Comparison of ENCODE assay signal across 13 mouse cellular contexts in the genomic region with DNA sequence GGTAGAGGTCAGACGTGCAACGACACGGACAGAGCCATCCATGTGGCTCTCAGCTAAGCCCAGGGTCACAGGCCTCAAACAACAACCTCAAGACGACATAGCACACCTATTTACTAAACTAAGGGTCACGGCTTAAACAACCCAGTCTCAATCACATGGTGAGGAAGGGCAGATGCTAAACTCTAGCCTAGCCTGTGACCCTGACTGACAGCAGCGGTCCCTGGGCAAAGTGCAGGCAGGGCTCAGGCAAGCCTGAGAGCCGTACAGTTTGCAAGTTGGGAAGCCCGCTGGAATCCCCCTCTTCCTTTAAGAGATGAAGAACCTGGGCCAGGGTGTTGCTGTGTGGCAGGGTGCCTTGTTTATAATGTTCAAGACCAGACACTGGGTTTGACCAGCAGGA. TPM values are rescaled to one million over a fixed set of nuclear protein-coding genes. Genes with fewer than 3 reads are reported as not detected.
DNase-seq lines count a peak whose midpoint lies in the region; ATAC-seq and TF ChIP-seq lines count a peak whose summit lies in the region.
"Had no signal": no experiment of that assay in that cellular context is flagged by ENCODE, and none has a peak within 500 bp of the region (broad histone marks: within the 10 kb centered on the region; RNA-seq: fewer than 3 reads in every experiment).

No protein-coding gene starts in this region.

- peak overlapping the region; percentile 81 for H3K27ac ChIP-seq in forebrain, embryonic 10.5 days
- H3K27ac ChIP-seq in forebrain, postnatal 0 days (ENCODE audit: low read depth, low read length) = no peak overlapping the region
- H3K27ac ChIP-seq in kidney, embryonic 16.5 days (ENCODE audit: low read length) = peak overlapping the region; percentile 58
- peak overlapping the region; percentile 59; the same call in 1 of the 2 replicates for H3K27ac ChIP-seq in forebrain, embryonic 12.5 days
- peak overlapping the region; percentile 64 for H3K27ac ChIP-seq in limb, embryonic 14.5 days (replicated peaks; ENCODE audit: low read depth, low read length)

- no peak overlapping the region for H3K4me2 ChIP-seq in forebrain, postnatal 0 days (ENCODE audit: low read depth)
- H3K4me2 ChIP-seq in kidney, embryonic 16.5 days (replicated peaks; ENCODE audit: low read depth, low read length) = no peak overlapping the region
- no peak overlapping the region for H3K4me2 ChIP-seq in forebrain, embryonic 12.5 days
- peak overlapping the region; percentile 3; the same call in 1 of the 2 replicates for H3K4me2 ChIP-seq in limb, embryonic 14.5 days (replicated peaks; ENCODE audit: low read depth, low read length, severe bottlenecking)

- no peak overlapping the region for H3K4me3 ChIP-seq in forebrain, embryonic 10.5 days
- H3K4me3 ChIP-seq in forebrain, postnatal 0 days (ENCODE audit: low read depth, low read length) = no peak overlapping the region
- no peak overlapping the region for H3K4me3 ChIP-seq in kidney, embryonic 16.5 days (ENCODE audit: low read length)
- H3K4me3 ChIP-seq in forebrain, embryonic 12.5 days (replicated peaks) = no peak overlapping the region
- H3K4me3 ChIP-seq in limb, embryonic 14.5 days (replicated peaks; ENCODE audit: low read length) = no peak overlapping the region

- H3K9me3 ChIP-seq in forebrain, embryonic 10.5 days = no peaks in the 10 kb centered on the region
- no peaks in the 10 kb centered on the region for H3K9me3 ChIP-seq in forebrain, postnatal 0 days (ENCODE audit: low read length)
- H3K9me3 ChIP-seq in kidney, embryonic 16.5 days (ENCODE audit: low read length) = no peaks in the 10 kb centered on the region
- no peaks in the 10 kb centered on the region for H3K9me3 ChIP-seq in forebrain, embryonic 12.5 days
- H3K9me3 ChIP-seq in limb, embryonic 14.5 days (ENCODE audit: control insufficient read depth, low read length) = no peaks in the 10 kb centered on the region

- no peak overlapping the region for H3K9ac ChIP-seq in forebrain, postnatal 0 days
- H3K9ac ChIP-seq in kidney, embryonic 16.5 days (replicated peaks; ENCODE audit: low read length) = peak overlapping the region; percentile 11; the same call in 1 of the 2 replicates
- H3K9ac ChIP-seq in forebrain, embryonic 12.5 days = no peak overlapping the region
- H3K9ac ChIP-seq in limb, embryonic 14.5 days (ENCODE audit: low read depth, low read length, severe bottlenecking) = no peak overlapping the region

- H3K4me1 ChIP-seq in forebrain, embryonic 10.5 days = peaks cover 78% of the 10 kb centered on the region
- H3K4me1 ChIP-seq in forebrain, postnatal 0 days (ENCODE audit: insufficient read depth) = no peaks in the 10 kb centered on the region
- peaks cover 69% of the 10 kb centered on the region for H3K4me1 ChIP-seq in kidney, embryonic 16.5 days (ENCODE audit: insufficient read depth, low read length)
- peaks cover 32% of the 10 kb centered on the region for H3K4me1 ChIP-seq in forebrain, embryonic 12.5 days
- H3K4me1 ChIP-seq in limb, embryonic 14.5 days (ENCODE audit: control insufficient read depth, insufficient read depth, low read length) = peaks cover 68% of the 10 kb centered on the region

- no peak for ATAC-seq in forebrain, postnatal 0 days
- ATAC-seq in kidney, embryonic 16.5 days (ENCODE audit: low FRiP score, low TSS enrichment) = 0 out of 2 replicates have a peak, but pooled peaks have one; percentile 1
- no peak for ATAC-seq in forebrain, embryonic 12.5 days (ENCODE audit: low FRiP score)
- ATAC-seq in limb, embryonic 14.5 days (ENCODE audit: low FRiP score, low read depth) = 0 out of 2 replicates have a peak, but pooled peaks have one; percentile 5
- ATAC-seq in erythroblast, adult 5-6 weeks (replicated peaks; ENCODE audit: low FRiP score, poor library complexity, severe bottlenecking) = no peak
- ATAC-seq: activated CD4-positive, CD25-positive, alpha-beta regulatory T cell, adult 4 months had no signal

- no peaks in the 10 kb centered on the region for H3K36me3 ChIP-seq in forebrain, embryonic 10.5 days (replicated peaks)
- no peaks in the 10 kb centered on the region for H3K36me3 ChIP-seq in forebrain, postnatal 0 days (ENCODE audit: insufficient read depth)
- H3K36me3 ChIP-seq in kidney, embryonic 16.5 days (ENCODE audit: insufficient read depth, low read length) = no peaks in the 10 kb centered on the region; the same call in 1 of the 2 replicates
- no peaks in the 10 kb centered on the region for H3K36me3 ChIP-seq in forebrain, embryonic 12.5 days (replicated peaks)
- no peaks in the 10 kb centered on the region for H3K36me3 ChIP-seq in limb, embryonic 14.5 days (ENCODE audit: control insufficient read depth, insufficient read depth, low read length)

- no peak for TF ChIP-seq POLR2A in limb, embryonic 14.5 days (IDR thresholded peaks at IDR 0.05; ENCODE audit: borderline replicate concordance, extremely low read depth, insufficient read depth, insufficient read length)

- 31% methylated on average over 8 of the region's 8 CpGs for WGBS in forebrain, embryonic 10.5 days
- 41% methylated on average over 8 of the region's 8 CpGs for WGBS in forebrain, postnatal 0 days
- WGBS in kidney, embryonic 16.5 days = 42% methylated on average over 8 of the region's 8 CpGs
- 34% methylated on average over 8 of the region's 8 CpGs for WGBS in forebrain, embryonic 12.5 days
- 21% methylated on average over 8 of the region's 8 CpGs for WGBS in limb, embryonic 14.5 days

- DNase-seq in forebrain, embryonic 10.5 days (ENCODE audit: extremely low spot score, low spot score) = no peak
- DNase-seq in forebrain, postnatal 0 days = no peak
- DNase-seq in kidney, postnatal 14 days = no peak
- no peak for DNase-seq in limb, embryonic 14.5 days (ENCODE audit: low spot score)
- no peak for DNase-seq in thymus, postnatal 4 days
- DNase-seq: cerebellum, adult 11-12 months; kidney, postnatal 36 days; lung, adult 18-20 months had no signal

- no peak for TF ChIP-seq CTCF in forebrain, postnatal 0 days (IDR thresholded peaks at IDR 0.05; ENCODE audit: low read depth)

- peaks cover 42% of the 10 kb centered on the region for H3K27me3 ChIP-seq in forebrain, embryonic 10.5 days (ENCODE audit: poor library complexity, severe bottlenecking)
- H3K27me3 ChIP-seq in forebrain, postnatal 0 days (ENCODE audit: insufficient read depth, low read length) = no peaks in the 10 kb centered on the region
- no peaks in the 10 kb centered on the region for H3K27me3 ChIP-seq in kidney, embryonic 16.5 days (ENCODE audit: insufficient read depth, low read length)
- peaks cover 17% of the 10 kb centered on the region for H3K27me3 ChIP-seq in forebrain, embryonic 12.5 days
- H3K27me3 ChIP-seq in limb, embryonic 14.5 days (ENCODE audit: control insufficient read depth, insufficient read depth, low read length) = no peaks in the 10 kb centered on the region

RNA-seq across cellular contexts. Expression of gene Unc5b, which starts 36.6 kb away (rescaled TPM):
- 3.2 and 3.4 TPM in 2 replicates for polyA plus RNA-seq in forebrain, embryonic 10.5 days (2016; fragmentation: Nextera tagmentation; extraction: Ambion mirVana)
- 8.5 and 15.9 TPM in 2 replicates for total RNA-seq in forebrain, postnatal 0 days (2014; rRNA removed)
- polyA plus RNA-seq in forebrain, postnatal 0 days (2015; fragmentation: Nextera tagmentation; extraction: Ambion mirVana) = 1.1 and 1.6 TPM in 2 replicates
- 10.4 and 10.5 TPM in 2 replicates for polyA plus RNA-seq in kidney, embryonic 16.5 days (2015; fragmentation: Nextera tagmentation; extraction: Ambion mirVana)
- 3.6 and 4.7 TPM in 2 replicates for polyA plus RNA-seq in forebrain, embryonic 12.5 days (2016; fragmentation: Nextera tagmentation; extraction: Ambion mirVana)
- 21.8 and 29.6 TPM in 2 replicates for polyA plus RNA-seq in limb, embryonic 14.5 days (2012; rRNA removed)
- polyA plus RNA-seq in limb, embryonic 14.5 days (2014; fragmentation: Nextera tagmentation; extraction: Ambion mirVana) = 6.2 and 7.0 TPM in 2 replicates
- not detected in 2 replicates for total RNA-seq in erythroblast, adult 5-6 weeks (2015; ENCODE audit: low replicate concordance)
- not detected in 2 replicates for total RNA-seq in erythroblast, adult 5-6 weeks (2017; ENCODE audit: low replicate concordance)
- total RNA-seq: MEL had no signal
- polyA plus RNA-seq: activated CD4-positive, CD25-positive, alpha-beta regulatory T cell, adult 4 months had no signal

RNA-seq across cellular contexts. Expression of gene Slc29a3, which starts 42.2 kb away (rescaled TPM):
- 6.3 and 7.1 TPM in 2 replicates for polyA plus RNA-seq in forebrain, embryonic 10.5 days (2016; fragmentation: Nextera tagmentation; extraction: Ambion mirVana)
- total RNA-seq in forebrain, postnatal 0 days (2014; rRNA removed) = 6.5 and 9.3 TPM in 2 replicates
- polyA plus RNA-seq in forebrain, postnatal 0 days (2015; fragmentation: Nextera tagmentation; extraction: Ambion mirVana) = 7.8 and 11.6 TPM in 2 replicates
- 14.0 and 14.5 TPM in 2 replicates for polyA plus RNA-seq in kidney, embryonic 16.5 days (2015; fragmentation: Nextera tagmentation; extraction: Ambion mirVana)
- polyA plus RNA-seq in forebrain, embryonic 12.5 days (2016; fragmentation: Nextera tagmentation; extraction: Ambion mirVana) = 9.6 and 10.3 TPM in 2 replicates
- polyA plus RNA-seq in limb, embryonic 14.5 days (2012; rRNA removed) = 10.0 and 13.7 TPM in 2 replicates
- 10.4 and 10.6 TPM in 2 replicates for polyA plus RNA-seq in limb, embryonic 14.5 days (2014; fragmentation: Nextera tagmentation; extraction: Ambion mirVana)
- 7.3 TPM in 2 replicates for total RNA-seq in erythroblast, adult 5-6 weeks (2015; ENCODE audit: low replicate concordance)
- total RNA-seq in erythroblast, adult 5-6 weeks (2017; ENCODE audit: low replicate concordance) = 1.5 and 4.1 TPM in 2 replicates

Comparison
In these comparisons a context has a peak if more than half of its experiments do, and no peak if none do; other contexts are left out.
1. ATAC-seq: peak in kidney, embryonic 16.5 days (single experiment) and limb, embryonic 14.5 days (single experiment); none in forebrain, postnatal 0 days (single experiment), forebrain, embryonic 12.5 days (single experiment) and erythroblast, adult 5-6 weeks (single experiment).